Mouse (Mus musculus) lung, postnatal 25 days (tissue): ENCODE results near the gene Pde4a.

ENCODE experiments used
- DNase-seq: peaks from one replicate; pipeline ENCODE4 v3.0.0; 2022; ENCODE audit warnings: low spot score

Gene Pde4a

DNA sequence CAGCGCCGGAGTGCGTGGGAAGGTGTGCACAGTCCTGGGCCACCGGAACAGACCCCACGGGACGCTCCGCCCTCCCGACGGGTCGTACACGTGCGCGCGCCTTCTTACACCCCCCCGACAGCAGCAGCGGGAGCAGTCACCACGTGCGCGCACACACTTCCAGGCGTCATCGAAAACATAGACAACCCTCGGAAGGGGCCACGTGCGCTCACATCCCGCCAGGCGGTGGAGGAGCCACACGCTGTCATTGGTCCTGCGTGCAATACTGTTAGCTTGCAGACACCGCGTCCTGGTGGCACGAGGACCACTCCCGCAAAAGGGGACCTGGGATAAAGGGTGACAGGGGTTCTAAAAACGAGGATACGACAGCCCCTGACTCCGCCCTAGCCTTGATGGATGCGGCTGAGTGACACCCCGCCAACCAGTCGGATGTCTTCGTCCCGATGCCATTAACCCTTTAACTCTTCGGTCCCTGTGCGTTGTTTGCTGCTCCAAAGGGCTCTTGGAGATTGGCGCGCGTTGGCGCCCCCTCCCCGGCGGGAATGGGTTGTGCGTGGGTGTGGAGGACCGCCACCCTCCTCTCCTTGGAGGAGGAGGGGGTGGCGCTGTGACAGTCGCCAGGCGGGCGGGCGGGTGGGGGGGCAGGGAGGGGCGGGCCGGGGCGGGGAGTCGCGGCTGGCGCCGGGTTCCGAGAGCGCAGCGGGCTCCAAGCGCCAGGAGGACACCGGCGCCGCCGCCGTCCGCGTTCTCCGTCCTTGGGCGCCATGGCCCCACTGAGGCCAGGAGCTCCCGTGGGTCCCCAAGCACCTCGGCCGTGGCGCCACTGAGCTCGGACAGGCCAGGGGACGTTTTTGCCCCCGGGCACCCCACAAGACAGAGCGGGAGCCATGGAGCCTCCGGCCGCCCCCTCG lies at the start of gene Pde4a:
Gene Pde4a, plus strand, starts transcription at position 674 of the 911 bp plus-strand sequence.
- peak; percentile 26 for DNase-seq

DNA sequence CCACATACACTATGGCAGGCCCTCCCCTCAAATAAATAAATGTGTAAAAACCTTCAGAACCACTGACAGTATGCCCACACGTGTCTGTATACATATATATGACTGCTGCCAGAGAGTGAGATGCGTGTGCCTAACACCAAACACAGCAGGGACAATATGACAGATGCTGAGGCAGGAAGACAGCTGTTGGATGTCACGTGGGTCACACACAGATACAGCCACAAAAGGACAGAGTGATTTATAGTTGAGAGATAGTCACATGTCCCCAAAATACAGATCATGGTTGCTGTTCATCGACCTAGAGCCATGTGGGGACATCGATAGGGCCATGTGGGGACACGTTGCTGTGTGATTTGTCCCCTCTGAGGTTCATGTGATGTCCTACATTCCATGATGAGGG lies 48.4 kb upstream of the Pde4a start:
- DNase-seq = no peak

DNA sequence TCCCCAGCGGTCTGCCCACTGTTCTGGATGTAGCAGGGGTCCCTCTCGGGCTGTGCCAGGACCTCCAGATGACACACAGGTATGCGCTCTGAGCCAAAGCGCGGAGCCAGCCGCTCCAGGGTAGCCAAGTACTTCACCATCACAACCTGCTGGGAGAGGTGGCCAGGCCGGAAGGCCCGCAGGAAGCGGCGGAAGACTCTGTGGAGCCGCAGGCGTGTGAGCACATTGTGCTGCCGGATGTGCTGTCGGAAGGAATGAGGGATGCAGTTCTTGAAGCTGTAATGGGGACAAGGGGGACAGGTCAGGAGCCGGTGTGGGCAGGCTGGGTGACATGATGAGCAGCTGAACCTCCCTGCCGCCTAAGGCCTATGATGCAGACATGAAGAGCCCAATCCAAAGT lies 44.0 kb upstream of the Pde4a start:
- no peak for DNase-seq

DNA sequence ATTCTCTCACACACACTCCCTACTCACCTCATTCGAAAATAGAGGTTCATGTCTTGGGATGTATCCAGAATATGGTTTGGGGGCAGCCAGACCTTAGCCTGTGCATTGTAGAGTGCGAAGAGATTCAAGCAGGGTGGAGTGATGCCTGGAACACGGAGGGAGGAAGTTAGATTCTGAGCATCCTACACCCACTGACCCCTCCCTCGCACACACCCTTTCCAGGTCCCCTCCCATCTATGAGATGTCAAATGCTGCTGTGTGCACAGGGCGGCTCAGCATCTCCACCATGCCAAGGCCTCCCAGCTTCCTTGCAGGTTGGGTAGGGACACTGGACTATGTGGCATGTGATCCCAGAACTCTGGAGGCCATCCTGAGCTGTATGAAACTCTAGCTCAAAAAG lies 40.7 kb upstream of the Pde4a start:
- no peak for DNase-seq

DNA sequence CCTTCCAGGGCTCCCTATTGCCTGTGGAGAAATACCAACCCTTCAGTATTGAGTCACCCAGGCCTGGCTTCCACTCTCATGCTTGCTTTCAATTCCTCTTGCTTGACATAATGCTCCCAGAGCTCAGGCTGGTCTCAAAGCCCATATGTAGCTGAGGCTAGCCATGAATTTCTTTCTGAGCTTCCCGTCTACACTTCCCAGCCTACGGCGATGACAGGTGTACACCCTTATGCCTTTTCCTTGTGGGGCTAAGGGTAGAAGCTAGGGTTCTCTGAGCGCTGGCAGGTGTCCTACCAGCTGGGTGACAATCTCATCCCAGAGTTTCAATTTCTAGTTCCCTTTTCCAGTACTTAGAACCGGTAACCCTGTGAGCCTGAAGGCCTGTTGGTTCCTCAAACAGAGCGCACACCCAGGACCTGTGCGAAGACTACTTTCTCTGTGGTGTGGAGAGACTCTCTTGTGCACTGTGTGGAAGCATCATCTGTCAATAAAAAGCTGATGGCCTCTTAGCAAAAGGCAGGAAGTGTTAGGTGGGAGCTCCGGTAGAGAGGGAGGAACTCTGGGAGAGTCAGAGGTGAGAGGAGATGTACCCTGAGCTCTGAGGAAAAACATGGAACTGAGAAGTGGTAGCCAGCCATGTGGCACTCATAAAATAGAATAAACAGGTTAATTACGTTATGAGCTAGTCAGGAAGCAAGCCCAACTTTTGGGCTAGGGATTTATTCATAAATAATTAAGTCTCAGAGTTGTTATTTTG lies 39.8 kb upstream of the Pde4a start:
- DNase-seq = no peak

DNA sequence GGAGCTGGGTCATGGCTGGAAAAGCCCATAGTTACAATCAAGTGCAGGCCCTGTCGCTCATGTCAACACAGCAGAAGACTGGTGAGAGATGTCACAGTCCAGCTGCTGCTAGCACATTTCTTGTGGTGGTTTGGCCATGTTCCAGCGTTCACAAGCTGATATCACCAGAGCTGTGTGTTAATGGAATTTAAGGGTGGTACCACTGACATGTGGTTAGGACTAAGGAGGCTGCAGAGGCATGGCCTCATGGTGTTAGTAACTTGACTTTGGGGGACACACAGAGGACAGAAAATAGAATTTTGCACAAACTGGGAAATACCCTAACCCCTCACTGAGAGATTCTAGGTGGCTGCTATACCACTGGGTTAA lies 39.3 kb upstream of the Pde4a start:
- no peak for DNase-seq

DNA sequence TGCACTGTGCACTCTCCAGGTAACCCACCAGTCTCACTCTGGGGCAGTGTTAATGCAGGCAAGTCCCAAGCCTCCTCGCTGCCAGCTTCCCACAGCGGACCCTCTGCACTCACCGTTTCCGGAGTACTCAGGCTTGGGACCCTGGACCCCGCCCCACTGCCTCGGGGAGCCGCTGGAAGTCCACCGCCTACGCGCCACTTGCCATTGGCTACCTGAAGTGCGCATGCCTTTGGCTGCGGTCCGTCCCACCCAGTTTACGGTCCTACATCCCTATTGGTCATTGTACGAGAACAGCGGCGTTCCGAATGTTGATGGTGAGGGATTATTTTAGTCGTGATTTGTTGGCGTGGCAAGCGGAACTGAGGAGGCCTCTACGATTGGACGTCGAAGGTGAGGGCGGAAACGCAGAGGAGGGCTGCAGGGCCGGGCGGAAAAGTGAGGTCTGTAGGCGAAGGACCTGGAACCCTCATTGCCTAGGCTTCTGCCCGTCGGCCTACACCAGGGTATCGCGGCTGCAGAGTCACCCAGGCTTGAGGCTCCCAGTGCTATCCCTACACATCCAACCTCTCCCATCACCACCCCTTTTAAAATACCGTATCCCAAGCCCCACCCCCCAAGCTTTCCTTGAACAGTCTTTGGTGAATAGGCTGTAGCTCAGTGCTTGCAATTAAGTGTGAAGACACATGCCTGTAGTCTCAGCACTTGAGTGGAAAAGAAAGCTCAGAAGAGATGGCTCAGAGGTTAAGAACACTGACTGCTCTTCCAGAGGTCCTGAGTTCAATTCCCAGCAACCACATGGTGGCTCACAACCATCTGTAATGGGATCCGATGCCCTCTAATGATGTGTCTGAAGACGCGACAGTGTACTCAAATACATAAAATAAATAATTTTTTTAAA lies 34.2 kb upstream of the Pde4a start, which contains the start of gene Tyk2:
Gene Tyk2, minus strand, starts transcription at position 185 of the 898 bp plus-strand sequence.
- peak; percentile 98 for DNase-seq

DNA sequence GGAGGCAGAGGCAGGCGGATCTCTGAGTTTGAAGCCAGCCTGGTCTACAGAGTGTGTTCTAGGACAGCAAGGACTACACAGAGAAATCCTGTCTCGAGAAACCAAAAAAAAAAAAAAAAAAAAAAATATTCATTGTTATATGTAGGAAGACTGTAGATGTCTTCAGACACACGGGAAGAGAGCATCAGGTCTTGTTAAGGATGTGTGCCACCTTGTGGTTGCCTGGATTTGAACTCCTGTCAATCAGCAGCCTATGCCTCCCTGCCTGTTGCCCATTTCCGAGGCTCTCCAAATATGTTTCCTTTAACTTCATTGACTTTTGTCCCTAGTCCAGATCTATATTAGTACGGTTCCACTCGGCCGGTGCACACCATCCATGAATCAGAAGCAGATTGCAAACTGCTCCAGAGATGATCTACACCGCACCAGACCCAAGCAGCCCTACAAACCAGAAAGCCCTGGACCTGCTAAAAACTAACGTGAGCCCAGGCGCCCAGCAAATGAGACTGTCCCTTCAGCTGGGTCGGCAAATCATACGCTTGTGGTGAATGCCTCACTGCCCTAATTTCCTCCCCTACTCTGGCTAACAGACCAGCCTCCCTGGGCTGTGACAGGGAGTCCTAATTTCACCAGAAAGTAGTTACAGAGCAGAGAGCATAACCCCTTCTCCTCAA lies 33.3 kb upstream of the Pde4a start:
- DNase-seq = no peak

DNA sequence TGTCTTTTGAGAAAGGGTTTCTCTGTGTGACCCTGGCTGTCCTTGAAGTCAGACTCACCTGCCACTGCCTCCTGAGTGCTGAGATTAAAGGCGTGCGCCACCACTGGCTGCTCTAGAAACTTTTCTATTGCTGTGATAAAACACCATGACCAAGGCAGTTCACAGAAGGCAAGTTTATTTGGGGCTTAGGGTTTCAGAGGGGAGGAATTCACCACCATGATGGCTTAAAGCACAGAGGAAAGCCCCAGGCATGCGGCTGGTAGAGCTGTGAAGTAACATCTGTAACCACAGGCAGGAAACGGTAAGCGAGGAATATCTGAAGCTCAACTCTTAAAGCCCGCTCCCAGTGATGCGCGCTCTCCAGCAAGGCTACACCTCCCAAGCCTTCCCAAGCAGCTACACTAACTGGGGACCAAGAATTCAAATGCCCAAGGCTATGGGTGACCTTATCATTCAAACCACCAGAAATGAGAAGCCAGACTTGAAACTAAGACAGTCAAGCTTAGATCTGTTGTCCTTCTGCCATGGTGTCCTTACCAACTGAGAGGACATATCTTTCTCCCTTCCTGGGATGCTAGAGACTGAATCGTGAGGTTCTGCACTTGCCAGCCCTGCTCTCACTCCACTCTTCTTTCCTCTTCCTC lies 32.3 kb upstream of the Pde4a start:
- no peak for DNase-seq

DNA sequence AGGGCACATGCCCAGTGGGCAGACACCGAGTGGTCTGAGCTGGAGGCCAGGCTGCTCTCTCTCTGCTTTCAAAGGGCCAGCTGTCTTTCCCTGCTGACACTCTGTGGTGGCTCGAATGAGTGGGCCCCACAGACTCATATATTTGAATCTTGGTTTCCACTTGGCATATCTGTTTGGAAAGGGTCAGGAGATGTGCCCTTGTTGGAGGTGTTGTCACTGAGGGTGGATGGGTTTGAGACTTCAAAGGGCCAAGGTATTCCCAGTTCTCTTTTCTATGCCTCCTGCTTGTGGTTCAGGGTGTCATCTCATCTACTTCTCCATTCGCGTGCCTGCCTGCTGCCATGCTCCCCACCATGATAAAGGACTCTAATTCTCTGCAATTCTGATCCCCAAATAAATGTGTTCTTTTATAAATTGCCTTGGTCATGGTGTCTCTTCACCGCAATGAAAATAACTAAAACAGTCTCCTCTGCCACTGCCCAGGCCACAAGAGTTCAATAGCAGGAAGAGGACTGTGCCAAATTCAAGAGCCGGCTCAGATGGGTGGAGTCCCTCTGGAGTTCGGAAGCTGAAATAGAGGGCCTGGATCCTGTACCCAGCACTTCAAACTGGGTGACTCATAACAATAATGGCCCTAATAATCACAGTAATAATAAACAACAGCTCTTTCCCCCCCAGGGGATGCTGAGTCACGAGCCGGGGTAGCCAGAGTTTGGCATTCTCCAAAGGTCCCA lies 30.8 kb upstream of the Pde4a start:
- DNase-seq = peak; percentile 83

DNA sequence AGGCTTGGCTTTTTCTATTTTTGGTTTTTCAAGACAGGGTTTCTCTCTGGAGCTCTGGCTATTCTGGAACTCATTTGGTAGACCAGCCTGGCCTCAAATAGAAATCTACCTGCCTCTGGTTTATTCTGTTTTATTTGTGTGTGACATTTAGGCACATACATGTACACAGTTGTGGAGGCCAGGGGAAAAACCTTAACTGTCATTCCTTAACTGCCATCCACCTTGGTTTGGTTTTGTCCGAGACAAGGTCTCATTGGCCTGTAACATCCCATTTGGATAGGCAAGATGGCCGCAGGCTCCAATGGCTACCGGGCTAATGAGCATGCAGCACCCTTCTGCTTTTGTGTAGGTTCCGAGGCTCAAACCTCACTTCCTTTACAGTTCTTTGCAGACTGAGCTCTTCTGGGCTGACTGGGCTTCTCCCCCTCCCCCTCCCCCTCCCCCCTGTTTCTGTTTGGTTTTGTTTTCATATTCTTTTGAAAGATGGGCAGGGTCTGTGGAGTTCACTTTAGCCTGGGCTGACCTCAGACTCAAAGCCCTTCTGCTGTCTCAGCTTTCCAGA lies 30.1 kb upstream of the Pde4a start:
- no peak for DNase-seq

DNA sequence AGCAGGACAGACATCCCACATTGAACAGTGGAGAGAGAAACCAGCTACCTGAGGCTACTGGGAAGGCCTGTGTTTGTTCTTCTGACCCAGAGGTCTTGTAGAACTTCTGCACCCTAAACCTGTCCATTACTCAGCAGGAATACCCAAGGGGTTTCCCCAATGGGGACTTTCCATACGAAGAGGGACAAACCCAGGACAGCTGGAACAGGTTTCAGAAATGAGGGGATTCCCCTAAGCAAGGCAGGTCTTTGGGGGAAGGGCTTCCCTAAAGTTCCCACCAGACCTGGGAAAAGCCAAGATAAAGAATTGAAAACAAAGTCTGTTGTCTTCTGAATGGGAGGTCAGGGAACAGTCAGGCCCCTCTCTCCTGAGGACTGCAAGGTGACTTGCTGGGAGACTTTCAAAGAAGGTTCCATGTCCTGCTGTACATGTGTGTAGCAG lies 29.6 kb upstream of the Pde4a start:
- no peak for DNase-seq

DNA sequence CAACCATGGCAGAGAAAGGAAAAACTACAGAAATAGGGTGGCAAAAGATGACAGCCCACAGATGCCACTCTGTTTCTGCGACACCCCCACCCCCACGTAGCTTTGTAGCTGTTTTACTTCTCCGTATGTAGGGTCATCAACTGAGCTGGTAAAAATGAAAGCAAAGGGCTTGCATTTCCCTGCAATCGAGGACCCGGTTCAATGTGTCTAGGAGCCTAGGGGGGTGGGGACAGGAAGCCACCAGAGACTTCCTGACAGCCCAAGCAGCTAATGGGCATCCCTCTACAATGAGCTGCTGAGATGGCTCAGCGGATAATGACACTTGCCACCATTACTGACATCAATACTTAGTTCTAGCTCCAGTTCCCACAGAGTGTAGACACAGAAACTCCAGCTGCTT lies 29.1 kb upstream of the Pde4a start:
- peak; percentile 41 for DNase-seq

DNA sequence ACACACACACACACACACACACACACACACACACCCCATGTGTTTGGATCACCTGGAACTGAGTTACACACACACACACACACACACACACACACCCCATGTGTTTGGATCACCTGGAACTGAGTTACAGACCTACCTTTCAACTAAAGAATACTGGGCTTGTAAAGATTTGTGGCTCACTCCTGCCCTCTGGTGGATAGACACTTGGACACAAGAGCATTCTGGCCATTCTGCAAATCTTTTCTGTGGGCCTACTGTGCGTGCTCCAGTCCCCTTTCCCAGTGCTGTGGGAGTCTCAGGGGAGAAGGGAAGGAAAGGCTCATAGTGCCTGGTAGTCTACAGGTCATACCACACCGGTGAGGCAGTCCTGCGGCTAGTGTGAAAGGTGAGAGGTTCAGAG lies 28.3 kb upstream of the Pde4a start:
- DNase-seq = peak; percentile 68

DNA sequence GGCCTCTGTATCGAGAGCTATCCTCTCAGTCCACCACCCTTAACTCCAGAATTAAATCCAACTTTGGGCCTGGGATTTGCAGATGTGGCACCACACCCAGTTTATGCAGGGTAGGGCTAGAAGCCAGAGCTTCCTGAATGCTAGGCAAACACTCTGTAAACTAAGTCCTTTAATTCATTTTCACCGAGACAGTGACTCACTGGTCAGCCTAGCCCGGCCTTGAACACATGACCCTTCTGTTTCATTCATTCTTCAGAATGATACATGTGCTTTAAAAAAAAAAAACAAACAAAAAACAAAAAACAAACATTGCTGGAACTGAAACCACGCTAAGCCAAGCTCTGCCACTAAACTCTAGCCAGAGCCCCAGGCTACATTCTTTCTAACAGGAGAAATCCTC lies 27.1 kb upstream of the Pde4a start:
- DNase-seq = no peak

DNA sequence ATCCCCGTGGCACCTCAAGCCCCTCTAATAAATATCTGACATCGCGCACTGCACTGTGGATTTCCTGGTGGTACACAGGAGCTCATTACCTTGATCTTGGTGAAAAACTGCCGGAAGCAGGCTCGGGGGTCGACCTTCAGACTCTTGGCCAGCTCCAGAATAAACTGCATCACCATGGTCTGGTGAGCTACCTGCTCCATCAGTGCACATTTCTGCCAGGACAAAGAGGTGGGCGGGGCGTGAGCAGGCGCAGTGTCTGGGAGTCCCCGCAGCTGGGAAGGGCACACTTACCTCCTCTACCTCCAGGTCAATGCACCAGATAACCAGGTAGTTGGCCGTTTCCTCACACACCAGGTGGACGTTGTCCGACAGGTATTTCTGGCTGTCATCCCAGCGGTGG lies 23.6 kb upstream of the Pde4a start:
- no peak for DNase-seq

DNA sequence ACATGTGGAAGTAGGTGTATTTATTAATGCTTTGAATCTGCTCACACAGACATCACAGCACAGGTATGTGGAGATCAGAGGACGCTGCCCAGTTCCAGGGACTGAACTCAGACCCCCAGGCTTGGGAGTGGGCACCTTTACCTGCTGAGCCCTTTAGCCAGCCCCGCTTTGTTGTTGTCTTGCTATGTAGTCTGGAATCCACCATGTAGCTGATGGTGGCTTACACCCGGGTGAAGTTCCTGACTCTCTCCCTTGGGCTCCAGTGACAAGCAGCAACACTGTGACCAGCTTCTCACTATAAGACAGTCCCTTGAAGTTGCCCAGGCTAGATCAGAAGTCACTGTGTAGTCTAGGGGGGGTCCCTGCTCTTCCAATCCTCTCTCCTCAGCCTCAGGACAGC lies 21.2 kb upstream of the Pde4a start:
- DNase-seq = no peak

DNA sequence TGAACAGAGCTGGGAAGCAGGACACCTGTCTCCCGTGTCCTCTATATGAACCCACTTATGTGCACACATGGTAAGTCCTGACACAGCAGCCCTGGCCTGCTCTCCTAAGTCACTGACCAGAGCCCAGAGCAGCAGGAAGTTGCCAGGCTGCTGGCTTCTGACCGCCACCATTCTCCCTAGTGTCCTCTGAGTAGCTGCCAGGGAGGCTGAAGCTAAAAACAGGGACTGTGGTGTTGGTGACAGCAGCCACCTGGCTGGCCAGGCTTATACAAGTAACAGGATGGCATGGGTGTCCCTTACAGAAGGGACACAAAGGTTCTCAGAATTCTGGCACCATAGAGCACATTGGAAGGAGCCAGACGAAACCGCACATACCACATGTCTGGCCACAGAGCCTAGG lies 20.1 kb upstream of the Pde4a start:
- no peak for DNase-seq

DNA sequence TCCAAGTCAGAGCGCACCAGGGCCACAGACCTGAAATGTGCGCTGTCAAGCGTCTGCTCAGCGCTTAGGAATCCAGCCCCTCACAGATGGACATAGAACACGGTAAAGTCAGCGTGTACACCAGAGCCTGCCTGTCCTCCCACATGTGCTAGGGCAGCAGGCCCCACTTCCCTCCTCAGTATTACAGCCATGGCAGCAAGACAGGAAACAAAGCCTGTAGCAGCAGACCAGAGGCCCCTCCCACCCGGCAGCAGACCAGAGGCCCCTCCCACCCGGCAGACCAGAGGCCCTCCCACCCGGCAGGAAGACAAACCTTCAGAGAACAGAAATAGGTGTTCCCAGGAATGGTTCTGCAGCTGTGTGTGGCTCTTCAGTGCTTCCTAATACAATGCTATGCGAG lies 18.8 kb upstream of the Pde4a start:
- DNase-seq = no peak

DNA sequence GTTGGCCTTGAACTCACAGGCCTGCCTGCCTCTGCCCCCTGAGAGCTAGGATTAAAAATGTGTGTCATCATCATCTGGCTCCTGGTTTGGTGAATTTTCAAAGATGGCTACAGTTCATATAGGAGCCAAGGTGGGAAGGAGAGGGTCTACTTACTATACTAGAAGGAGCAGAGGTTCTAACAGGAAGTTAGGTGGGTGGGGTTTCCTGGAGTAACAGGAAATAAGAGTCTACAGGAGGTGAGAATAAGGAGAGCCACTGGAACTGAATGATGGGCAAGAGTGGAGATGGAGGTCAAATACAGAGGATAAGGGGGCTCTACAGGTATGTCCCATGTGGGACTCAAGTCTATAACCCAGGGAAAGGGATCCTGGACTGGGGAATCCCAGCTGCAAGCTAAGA lies 17.1 kb upstream of the Pde4a start:
- no peak for DNase-seq
